Comparison of ENCODE assay signal across 8 mouse cellular contexts in genomic region chr13:113602882-113603342, GRCm38 (mm10). TPM values are rescaled to one million over a fixed set of nuclear protein-coding genes. Genes with fewer than 3 reads are reported as not detected.
A peak's percentile ranks its signal among the peaks of the same experiment; 100 is the strongest.
DNase-seq lines count a peak whose midpoint lies in the region; ATAC-seq and TF ChIP-seq lines count a peak whose summit lies in the region.

No protein-coding gene starts in this region.

- H3K27me3 ChIP-seq in lung, embryonic 14.5 days (ENCODE audit: insufficient read depth, low read length): no peaks in the 10 kb centered on the region
- no peaks in the 10 kb centered on the region for H3K27me3 ChIP-seq in liver, embryonic 12.5 days (replicated peaks)
- no peaks in the 10 kb centered on the region for H3K27me3 ChIP-seq in thymus, adult 2 months (ENCODE audit: control insufficient read depth, insufficient read depth, low read length)

- H3K4me3 ChIP-seq in lung, embryonic 14.5 days (ENCODE audit: low read depth, low read length): no peak overlapping the region
- no peak overlapping the region for H3K4me3 ChIP-seq in liver, embryonic 12.5 days
- H3K4me3 ChIP-seq in thymus, adult 2 months (ENCODE audit: control insufficient read depth, insufficient read depth, low read length): no peak overlapping the region

- no peaks in the 10 kb centered on the region for H3K9me3 ChIP-seq in lung, embryonic 14.5 days (ENCODE audit: low read depth, low read length)
- no peaks in the 10 kb centered on the region for H3K9me3 ChIP-seq in liver, embryonic 12.5 days (replicated peaks)

- no peak overlapping the region; the same call in 1 of the 2 replicates for H3K9ac ChIP-seq in lung, embryonic 14.5 days
- no peak overlapping the region; the same call in 1 of the 2 replicates for H3K9ac ChIP-seq in liver, embryonic 12.5 days

- peak overlapping the region; percentile 18; the same call in 1 of the 2 replicates for H3K27ac ChIP-seq in lung, embryonic 14.5 days (ENCODE audit: low read depth)
- peak overlapping the region; percentile 66 for H3K27ac ChIP-seq in liver, embryonic 12.5 days
- no peak overlapping the region for H3K27ac ChIP-seq in thymus, adult 2 months (ENCODE audit: control insufficient read depth, insufficient read depth, low read length)

- 0 out of 2 replicates have a peak, but pooled peaks have one; percentile 36 for ATAC-seq in lung, embryonic 14.5 days (ENCODE audit: insufficient read depth)
- peak; percentile 65 for ATAC-seq in liver, embryonic 12.5 days
- ATAC-seq in megakaryocyte, adult 5-6 weeks (ENCODE audit: poor library complexity, severe bottlenecking): no peak

- peak; percentile 31 for DNase-seq in cerebellum, adult 9-10 months
- no peak for DNase-seq in cerebellum, adult 11 months
- DNase-seq in lung, embryonic 14.5 days: no peak
- no peak for DNase-seq in lung, adult 18-20 months
- DNase-seq in heart, postnatal 14 days: peak; percentile 62 to 75
- no peak for DNase-seq in thymus, adult 2 months

- intact Hi-C loops in heart, postnatal 14 days (cut with DNase I): no loop called here

- H3K4me1 ChIP-seq in lung, embryonic 14.5 days (ENCODE audit: insufficient read depth): peaks cover 16% of the 10 kb centered on the region
- H3K4me1 ChIP-seq in liver, embryonic 12.5 days: peaks cover 75% of the 10 kb centered on the region
- peaks cover 11% of the 10 kb centered on the region for H3K4me1 ChIP-seq in thymus, adult 2 months (replicated peaks; ENCODE audit: control insufficient read depth, insufficient read depth, low read length)

- WGBS in lung, embryonic 14.5 days: 55% methylated on average over 17 of the region's 17 CpGs
- WGBS in liver, embryonic 12.5 days (ENCODE audit: insufficient replicate concordance): 68% methylated on average over 17 of the region's 17 CpGs
- 91% methylated on average over 17 of the region's 17 CpGs for WGBS in thymus, adult 2 months

- no peak for TF ChIP-seq POLR2A in thymus, adult 2 months (IDR thresholded peaks at IDR 0.05; ENCODE audit: control insufficient read depth, extremely low read depth, insufficient read depth, low read length, poor library complexity)

- TF ChIP-seq CTCF in lung, embryonic 14.5 days (IDR thresholded peaks at IDR 0.05; ENCODE audit: low read depth): no peak
- TF ChIP-seq CTCF in thymus, adult 2 months (IDR thresholded peaks at IDR 0.05; ENCODE audit: borderline replicate concordance, control insufficient read depth, extremely low read depth, insufficient read depth, low read length, poor library complexity): no peak

- no peak overlapping the region for H3K4me2 ChIP-seq in lung, embryonic 14.5 days
- no peak overlapping the region for H3K4me2 ChIP-seq in liver, embryonic 12.5 days

- no peaks in the 10 kb centered on the region for H3K36me3 ChIP-seq in lung, embryonic 14.5 days (ENCODE audit: insufficient read depth)
- peaks cover 24% of the 10 kb centered on the region for H3K36me3 ChIP-seq in liver, embryonic 12.5 days
- H3K36me3 ChIP-seq in thymus, adult 2 months (ENCODE audit: control insufficient read depth, insufficient read depth, low read length): no peaks in the 10 kb centered on the region

RNA-seq across cellular contexts. Expression of gene Snx18, which starts 15.5 kb away (rescaled TPM):
- polyA plus RNA-seq in lung, embryonic 14.5 days (2014; fragmentation: Nextera tagmentation; extraction: Ambion mirVana): 29.9 and 30.2 TPM in 2 replicates
- total RNA-seq in heart, postnatal 14 days (2021): 10 to 100 TPM; 28.4 to 28.7 TPM
- polyA plus RNA-seq in liver, embryonic 12.5 days (2016; fragmentation: Nextera tagmentation; extraction: Ambion mirVana): 12.3 and 12.8 TPM in 2 replicates
- 15.6 and 21.0 TPM in 2 replicates for polyA plus RNA-seq in thymus, adult 2 months (2012; rRNA removed)
- total RNA-seq in megakaryocyte, adult 5-6 weeks (2015): 61.3 and 66.5 TPM in 2 replicates
- 64.9 and 75.6 TPM in 2 replicates for total RNA-seq in megakaryocyte, adult 5-6 weeks (2017)

Comparison
In these comparisons a context has a peak if more than half of its experiments do, and no peak if none do; other contexts are left out.
1. DNase-seq: peak in cerebellum, adult 9-10 months (single experiment) and heart, postnatal 14 days (2 of 2); none in cerebellum, adult 11 months (single experiment), lung, embryonic 14.5 days (single experiment), lung, adult 18-20 months (0 of 2) and thymus, adult 2 months (single experiment).